16 mouse cellular contexts compared by ENCODE assay signal in the genomic region with DNA sequence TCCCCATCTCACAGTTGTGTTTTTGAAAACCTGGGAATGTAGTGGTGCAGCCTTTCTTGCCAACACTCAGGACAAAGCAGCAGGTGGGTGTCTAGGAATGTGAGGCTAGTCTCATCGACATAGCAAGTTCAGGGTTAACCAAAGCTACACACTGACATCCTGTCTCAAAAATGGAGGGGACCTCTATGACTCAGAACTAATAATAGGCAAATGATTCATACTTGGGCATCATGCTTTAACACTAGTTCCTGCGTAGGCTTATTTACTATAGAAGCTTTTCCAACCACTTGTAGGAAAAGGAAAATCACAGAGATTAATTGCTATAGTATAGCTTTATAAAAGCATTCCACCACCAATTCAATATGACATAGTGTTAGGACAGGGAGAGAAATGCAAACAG.
DNase-seq lines count a peak whose midpoint lies in the region; ATAC-seq and TF ChIP-seq lines count a peak whose summit lies in the region.
"Had no signal": no experiment of that assay in that cellular context is flagged by ENCODE, and none has a peak within 500 bp of the region (broad histone marks: within the 10 kb centered on the region; RNA-seq: fewer than 3 reads in every experiment).

No protein-coding gene starts in this region.

- no peak overlapping the region for H3K4me2 ChIP-seq in embryonic facial prominence, embryonic 14.5 days (ENCODE audit: low read depth, low read length)
- no peak overlapping the region for H3K4me2 ChIP-seq in lung, embryonic 14.5 days
- peak overlapping the region; percentile 35 for H3K4me2 ChIP-seq in myocyte (ENCODE audit: low read depth)
- H3K4me2 ChIP-seq: neural tube, embryonic 12.5 days had no signal

- TF ChIP-seq CTCF in lung, embryonic 14.5 days (IDR thresholded peaks at IDR 0.05; ENCODE audit: low read depth) = no peak

- H3K79me2 ChIP-seq in myocyte (ENCODE audit: control insufficient read depth, insufficient read depth) = no peaks in the 10 kb centered on the region

- DNase-seq in embryonic facial prominence, embryonic 14.5 days (ENCODE audit: low spot score) = peak; percentile 41
- no peak for DNase-seq in embryonic facial prominence, embryonic 10.5 days (ENCODE audit: low spot score)
- peak; percentile 42 for DNase-seq in lung, embryonic 14.5 days
- DNase-seq in lung, adult 18-20 months = no peak
- peak; percentile 40 for DNase-seq in fibroblast of lung, adult 2 months (ENCODE audit: low read depth)
- no peak for DNase-seq in urinary bladder, postnatal 25 days (ENCODE audit: low spot score)
- DNase-seq in embryo, embryonic 11 days = no peak
- DNase-seq: adrenal gland, adult 8-10 months; B cell, adult 2 months; cerebellum, adult 11 months; kidney, adult 8-10 months; midbrain, embryonic 14.5 days; right cerebral cortex, adult 18-20 months had no signal

- no peaks in the 10 kb centered on the region for H3K4me1 ChIP-seq in embryonic facial prominence, embryonic 14.5 days (ENCODE audit: control insufficient read depth, insufficient read depth, low read length)
- no peaks in the 10 kb centered on the region for H3K4me1 ChIP-seq in embryonic facial prominence, embryonic 10.5 days
- no peaks in the 10 kb centered on the region for H3K4me1 ChIP-seq in lung, embryonic 14.5 days (ENCODE audit: insufficient read depth)
- H3K4me1 ChIP-seq: neural tube, embryonic 12.5 days had no signal

- no peak overlapping the region for H3ac ChIP-seq in myocyte (ENCODE audit: control insufficient read depth, insufficient read length)

- H3K9ac ChIP-seq in embryonic facial prominence, embryonic 14.5 days (ENCODE audit: low read depth, low read length) = no peak overlapping the region
- H3K9ac ChIP-seq in lung, embryonic 14.5 days = no peak overlapping the region
- H3K9ac ChIP-seq: neural tube, embryonic 12.5 days had no signal

- no peak for TF ChIP-seq POLR2A in myocyte (IDR thresholded peaks at IDR 0.05; ENCODE audit: insufficient read length, low read depth)

- H3K36me3 ChIP-seq in embryonic facial prominence, embryonic 14.5 days (ENCODE audit: control insufficient read depth, insufficient read depth, low read length) = no peaks in the 10 kb centered on the region
- 0 out of 2 replicates have a peak, but pooled peaks cover 3% of the 10 kb centered on the region for H3K36me3 ChIP-seq in embryonic facial prominence, embryonic 10.5 days (replicated peaks)
- H3K36me3 ChIP-seq in lung, embryonic 14.5 days (ENCODE audit: insufficient read depth) = no peaks in the 10 kb centered on the region; the same call in 1 of the 2 replicates
- H3K36me3 ChIP-seq in myocyte (ENCODE audit: control insufficient read depth, insufficient read depth) = peaks cover 14% of the 10 kb centered on the region
- H3K36me3 ChIP-seq: neural tube, embryonic 12.5 days had no signal

- H3K27me3 ChIP-seq in embryonic facial prominence, embryonic 14.5 days (replicated peaks; ENCODE audit: control insufficient read depth, insufficient read depth, low read length) = no peaks in the 10 kb centered on the region
- no peaks in the 10 kb centered on the region for H3K27me3 ChIP-seq in embryonic facial prominence, embryonic 10.5 days (replicated peaks; ENCODE audit: low read depth, poor library complexity, severe bottlenecking)
- no peaks in the 10 kb centered on the region for H3K27me3 ChIP-seq in lung, embryonic 14.5 days (ENCODE audit: insufficient read depth, low read length)
- H3K27me3 ChIP-seq in myocyte (ENCODE audit: control insufficient read depth, insufficient read depth, insufficient read length) = no peaks in the 10 kb centered on the region
- H3K27me3 ChIP-seq: neural tube, embryonic 12.5 days had no signal

- WGBS in embryonic facial prominence, embryonic 14.5 days = 72% methylated on average over 2 of the region's 2 CpGs
- WGBS in embryonic facial prominence, embryonic 10.5 days = 80% methylated on average over 2 of the region's 2 CpGs
- WGBS in lung, embryonic 14.5 days = 51% methylated on average over 2 of the region's 2 CpGs

- H3K4me3 ChIP-seq in embryonic facial prominence, embryonic 14.5 days (ENCODE audit: low read depth, low read length) = no peak overlapping the region
- H3K4me3 ChIP-seq in embryonic facial prominence, embryonic 10.5 days = no peak overlapping the region
- H3K4me3 ChIP-seq in lung, embryonic 14.5 days (ENCODE audit: low read depth, low read length) = no peak overlapping the region
- no peak overlapping the region for H3K4me3 ChIP-seq in myocyte
- H3K4me3 ChIP-seq: neural tube, embryonic 12.5 days had no signal

- peak overlapping the region; percentile 28; the same call in 1 of the 2 replicates for H3K27ac ChIP-seq in embryonic facial prominence, embryonic 14.5 days (replicated peaks; ENCODE audit: low read depth, low read length)
- no peak overlapping the region for H3K27ac ChIP-seq in embryonic facial prominence, embryonic 10.5 days (replicated peaks)
- 0 out of 2 replicates have a peak overlapping the region, but pooled peaks have one; percentile 58 for H3K27ac ChIP-seq in lung, embryonic 14.5 days (ENCODE audit: low read depth)
- H3K27ac ChIP-seq: neural tube, embryonic 12.5 days had no signal

- H3K9me3 ChIP-seq in embryonic facial prominence, embryonic 14.5 days (ENCODE audit: control insufficient read depth, low read length) = no peaks in the 10 kb centered on the region
- H3K9me3 ChIP-seq in embryonic facial prominence, embryonic 10.5 days = no peaks in the 10 kb centered on the region
- H3K9me3 ChIP-seq in lung, embryonic 14.5 days (ENCODE audit: low read depth, low read length) = no peaks in the 10 kb centered on the region
- H3K9me3 ChIP-seq: neural tube, embryonic 12.5 days had no signal

- peak; percentile 47; the same call in 1 of the 2 replicates for ATAC-seq in embryonic facial prominence, embryonic 14.5 days (ENCODE audit: low read depth)
- peak; percentile 65 for ATAC-seq in lung, embryonic 14.5 days (ENCODE audit: insufficient read depth)
- ATAC-seq: forebrain, embryonic 14.5 days had no signal

TF ChIP-seq in myocyte, 11 proteins besides CTCF, POLR2A, EP300 and RAD21:
- no peak for TF ChIP-seq POLR2AphosphoS2 (IDR thresholded peaks at IDR 0.05; ENCODE audit: insufficient read length, low read depth)
- peak in 1 of 3 experiments; percentile 17 for TF ChIP-seq MYOG (IDR thresholded peaks at IDR 0.05; ENCODE audit: control insufficient read depth in 1 of 3, insufficient read depth in 1 of 3, insufficient read length in 2 of 3, low read depth in 2 of 3)
- no peak for TF ChIP-seq MAX (IDR thresholded peaks at IDR 0.05; ENCODE audit: low read depth)
- TF ChIP-seq MYOD1 (IDR thresholded peaks at IDR 0.05; ENCODE audit: control insufficient read depth in 1 of 3, insufficient read length in 2 of 3, low read depth in 2 of 3) = peak in 2 of 3 experiments; percentile 51 to 64
- no peak for TF ChIP-seq REST (IDR thresholded peaks at IDR 0.05; ENCODE audit: insufficient read depth, insufficient read length)
TF ChIP-seq in myocyte: peak in this region for 2.

Comparison
In these comparisons a context has a peak if more than half of its experiments do, and no peak if none do; other contexts are left out.
1. DNase-seq: peak in embryonic facial prominence, embryonic 14.5 days (single experiment), lung, embryonic 14.5 days (single experiment) and fibroblast of lung, adult 2 months (single experiment); none in embryonic facial prominence, embryonic 10.5 days (single experiment), lung, adult 18-20 months (0 of 2), urinary bladder, postnatal 25 days (single experiment) and embryo, embryonic 11 days (single experiment).